Mouse (Mus musculus) limb, embryonic 12.5 days (tissue): ENCODE data around the gene Prss28. TPM values are rescaled to one million over a fixed set of nuclear protein-coding genes. Genes with fewer than 3 reads are reported as not detected.

ENCODE experiments used
- ATAC-seq: fragments of 200-750 bp; cut with Nextera tagmentation; 2 replicates; pipeline ENCODE4 v1.8.0; 2017; ENCODE audit warnings: low read depth, moderate TSS enrichment; ENCODE audit not compliant: insufficient number of reproducible peaks, insufficient read depth, low FRiP score, low TSS enrichment
- H3K27ac ChIP-seq: fragments of 300-500 bp; sonication (generic); 2 replicates; pipeline ENCODE4 v1.5.1; 2016; ENCODE audit warnings: mild to moderate bottlenecking, moderate library complexity
- H3K27me3 ChIP-seq: fragments of 300-500 bp; sonication (generic); 2 replicates; pipeline ENCODE4 v1.6.1; 2016; ENCODE audit warnings: mild to moderate bottlenecking, moderate library complexity
- H3K36me3 ChIP-seq: fragments of 300-500 bp; sonication (generic); 2 replicates; pipeline ENCODE4 v1.6.1; 2016; ENCODE audit warnings: mild to moderate bottlenecking, moderate library complexity
- H3K4me1 ChIP-seq: fragments of 300-500 bp; sonication (generic); replicated peaks from 2 replicates; pipeline ENCODE4 v1.6.1; 2016
- H3K4me2 ChIP-seq: fragments of 300-500 bp; sonication (generic); 2 replicates; pipeline ENCODE4 v1.6.1; 2016; ENCODE audit warnings: mild to moderate bottlenecking, moderate library complexity
- H3K4me3 ChIP-seq: fragments of 300-500 bp; sonication (generic); replicated peaks from 2 replicates; pipeline ENCODE4 v1.5.1; 2016; ENCODE audit warnings: mild to moderate bottlenecking
- H3K9ac ChIP-seq: fragments of 300-500 bp; sonication (generic); replicated peaks from 2 replicates; pipeline ENCODE4 v1.6.1; 2016; ENCODE audit warnings: mild to moderate bottlenecking, moderate library complexity
- H3K9me3 ChIP-seq: fragments of 300-500 bp; sonication (generic); 2 replicates; pipeline ENCODE4 v1.6.1; 2016; ENCODE audit warnings: mild to moderate bottlenecking, moderate library complexity
- WGBS: fragments of 180-500 bp; shearing (Covaris S2); methylation state at CpG from one replicate; pipeline ENCODE4 v1.1.7; 2016; 5-methylcytosine and 5-hydroxymethylcytosine counted together
- polyA plus RNA-seq: library from polyadenylated mRNA; unstranded; fragments of >200 nt; fragmentation: Nextera tagmentation; extraction: Ambion mirVana; gene quantifications from 2 replicates; pipeline ENCODE4 v1.2.1, GENCODE M21; 2016

Gene Prss28
- polyA plus RNA-seq, 1 experiment from 2014 or later = not detected

- H3K4me2 ChIP-seq = no peak overlapping the region
- H3K9ac ChIP-seq = no peak overlapping the region; the same call in 1 of the 2 replicates
- WGBS = 51% methylated on average over 3 of the region's 3 CpGs
- H3K4me1 ChIP-seq = no peaks in the 10 kb centered on the region
- H3K36me3 ChIP-seq = no peaks in the 10 kb centered on the region
- H3K27ac ChIP-seq = no peak overlapping the region
- H3K4me3 ChIP-seq = no peak overlapping the region
- no peak for ATAC-seq
- no peaks in the 10 kb centered on the region for H3K9me3 ChIP-seq
- peaks cover 7% of the 10 kb centered on the region; the same call in 1 of the 2 replicates for H3K27me3 ChIP-seq
Observed at GRCm38 (mm10) chr17:25341490-25341889, 33.0 kb downstream of the Prss28 start.

GRCm38 (mm10) chr17:25345462-25345861 is 37.0 kb downstream of the Prss28 start, which contains the start of gene Tpsab1:
Gene Tpsab1, minus strand, starts transcription at chr17:25345562.
- no peak within 1 kb of the TSS for H3K9ac ChIP-seq
- 91% methylated on average over 4 of the region's 4 CpGs for WGBS
- no peak within 1 kb of the TSS for H3K27ac ChIP-seq
- H3K4me3 ChIP-seq = no peak within 1 kb of the TSS
- H3K36me3 ChIP-seq = no peaks in the 10 kb centered on the region
- no peaks in the 10 kb centered on the region for H3K4me1 ChIP-seq
- H3K27me3 ChIP-seq = peaks cover 3% of the 10 kb centered on the region; the same call in 1 of the 2 replicates
- H3K9me3 ChIP-seq = no peaks in the 10 kb centered on the region
- H3K4me2 ChIP-seq = no peak within 1 kb of the TSS
- no peak for ATAC-seq

- Histone ChIP-seq H3K9ac (no peak overlapping the region), H3K27me3 (peaks cover 20% of the 10 kb centered on the region), H3K9me3 (no peaks in the 10 kb centered on the region), H3K4me3 (no peak overlapping the region), H3K27ac (no peak overlapping the region), H3K4me1 (no peaks in the 10 kb centered on the region), H3K36me3 (no peaks in the 10 kb centered on the region), H3K4me2 (no peak overlapping the region)
- no peak for ATAC-seq
- WGBS = 72% methylated on average over 2 of the region's 2 CpGs
Observed at GRCm38 (mm10) chr17:25361291-25361690, 52.8 kb downstream of the Prss28 start.

Other genes with a start within 250 kb of the Prss28 start
- gene Tmem204, start 225.1 kb upstream of the Prss28 start, polyA plus RNA-seq = 11.0 and 12.0 TPM in 2 replicates
- 58.0 and 60.1 TPM in 2 replicates for gene Telo2, start 192.7 kb upstream of the Prss28 start, polyA plus RNA-seq
- gene Ptx4, start 187.9 kb upstream of the Prss28 start, polyA plus RNA-seq = 0.31 and 0.42 TPM in 2 replicates
- 24.6 and 26.0 TPM in 2 replicates for gene Clcn7, start 175.3 kb upstream of the Prss28 start, polyA plus RNA-seq
- gene Ccdc154, start 146.2 kb upstream of the Prss28 start, polyA plus RNA-seq = not detected in 2 replicates
- not detected in 2 replicates for gene Gm38655, start 133.2 kb upstream of the Prss28 start, polyA plus RNA-seq
- gene BC003965, start 124.1 kb upstream of the Prss28 start, polyA plus RNA-seq = 35.5 and 35.7 TPM in 2 replicates
- gene Unkl, start 120.2 kb upstream of the Prss28 start, polyA plus RNA-seq = 10.3 and 10.5 TPM in 2 replicates
- gene Gnptg, start 68.5 kb upstream of the Prss28 start, polyA plus RNA-seq = 30.4 and 34.0 TPM in 2 replicates
- 63.8 and 66.4 TPM in 2 replicates for gene Tsr3, start 68.5 kb upstream of the Prss28 start, polyA plus RNA-seq
- 1.6 and 2.5 TPM in 2 replicates for gene Baiap3, start 52.3 kb upstream of the Prss28 start, polyA plus RNA-seq
- gene Ube2i, start 34.0 kb upstream of the Prss28 start, polyA plus RNA-seq = 811 and 887 TPM in 2 replicates
- gene Prss34, start 10.3 kb upstream of the Prss28 start, polyA plus RNA-seq = not detected in 2 replicates
- not detected in 2 replicates for gene Prss29, start 10.0 kb downstream of the Prss28 start, polyA plus RNA-seq
- not detected in 2 replicates for gene Tpsab1, start 36.9 kb downstream of the Prss28 start, polyA plus RNA-seq
- gene Tpsb2, start 57.7 kb downstream of the Prss28 start, polyA plus RNA-seq = not detected in 2 replicates
- gene Tpsg1, start 60.6 kb downstream of the Prss28 start, polyA plus RNA-seq = 0.70 TPM in 1 of 2 replicates, not detected in the other
- 10.1 and 11.6 TPM in 2 replicates for gene Cacna1h, start 125.1 kb downstream of the Prss28 start, polyA plus RNA-seq
- gene Tekt4, start 146.0 kb downstream of the Prss28 start, polyA plus RNA-seq = not detected in 2 replicates
- gene Sstr5, start 188.6 kb downstream of the Prss28 start, polyA plus RNA-seq = 0.24 and 0.29 TPM in 2 replicates